Mouse (Mus musculus) lung, postnatal 0 days (tissue): ENCODE data around the gene Itpr1. TPM values are rescaled to one million over a fixed set of nuclear protein-coding genes. Genes with fewer than 3 reads are reported as not detected.

Experiments used
- ATAC-seq: fragments of 200-750 bp; cut with Nextera tagmentation; 2 replicates; pipeline ENCODE4 v1.8.0; 2017; ENCODE audit warnings: moderate library complexity
- DNase-seq: peaks from one replicate; pipeline ENCODE4 v3.0.0-alpha.2; 2016; ENCODE audit warnings: low spot score
- H3K27ac ChIP-seq: fragments of 300-500 bp; sonication (generic); 2 replicates; pipeline ENCODE4 v1.5.1; 2014; ENCODE audit warnings: antibody characterized with exemption, mild to moderate bottlenecking, low read length, mixed read lengths
- H3K27me3 ChIP-seq: fragments of 300-500 bp; sonication (generic); replicated peaks from 2 replicates; pipeline ENCODE4 v1.6.1; 2014; ENCODE audit warnings: low read length, mixed read lengths; ENCODE audit not compliant: insufficient read depth
- H3K36me3 ChIP-seq: fragments of 300-500 bp; sonication (generic); 2 replicates; pipeline ENCODE4 v1.6.1; 2014; ENCODE audit warnings: low read length, mixed read lengths; ENCODE audit not compliant: insufficient read depth
- H3K4me1 ChIP-seq: fragments of 300-500 bp; sonication (generic); 2 replicates; pipeline ENCODE4 v1.6.1; 2014; ENCODE audit warnings: antibody characterized with exemption, low read depth, low read length, mixed read lengths; ENCODE audit not compliant: insufficient read depth
- H3K4me2 ChIP-seq: fragments of 300-500 bp; sonication (generic); replicated peaks from 2 replicates; pipeline ENCODE4 v1.6.1; 2014; ENCODE audit warnings: low read depth, mild to moderate bottlenecking, low read length, moderate library complexity, mixed read lengths
- H3K4me3 ChIP-seq: fragments of 300-500 bp; sonication (generic); 2 replicates; pipeline ENCODE4 v1.5.1; 2014; ENCODE audit warnings: low read depth, low read length
- H3K9ac ChIP-seq: fragments of 300-500 bp; sonication (generic); replicated peaks from 2 replicates; pipeline ENCODE4 v1.6.1; 2014; ENCODE audit warnings: low read depth, mild to moderate bottlenecking
- H3K9me3 ChIP-seq: fragments of 300-500 bp; sonication (generic); 2 replicates; pipeline ENCODE4 v1.6.1; 2016; ENCODE audit warnings: low read length, mixed read lengths
- CTCF ChIP-seq: IDR thresholded peaks from 2 replicates; pipeline ENCODE4 v1.5.1; 2016; ENCODE audit warnings: antibody characterized with exemption, mild to moderate bottlenecking
- EP300 ChIP-seq: IDR thresholded peaks from 2 replicates; pipeline ENCODE4 v1.6.1; 2016; ENCODE audit warnings: antibody characterized with exemption, mild to moderate bottlenecking, control low read depth
- WGBS: fragments of 180-500 bp; shearing (Covaris S2); extraction: QIAGEN DNeasy Blood & Tissue Kit; methylation state at CpG from one replicate; pipeline ENCODE4 v1.1.7; 2014; 5-methylcytosine and 5-hydroxymethylcytosine counted together
- polyA plus RNA-seq: library from polyadenylated mRNA; unstranded; fragments of >200 nt; fragmentation: Nextera tagmentation; extraction: Ambion mirVana; gene quantifications from 2 replicates; pipeline ENCODE4 v1.2.1, GENCODE M21; 2015

Itpr1 gene
- polyA plus RNA-seq, 1 experiment from 2014 or later: 9.2 TPM

DNA sequence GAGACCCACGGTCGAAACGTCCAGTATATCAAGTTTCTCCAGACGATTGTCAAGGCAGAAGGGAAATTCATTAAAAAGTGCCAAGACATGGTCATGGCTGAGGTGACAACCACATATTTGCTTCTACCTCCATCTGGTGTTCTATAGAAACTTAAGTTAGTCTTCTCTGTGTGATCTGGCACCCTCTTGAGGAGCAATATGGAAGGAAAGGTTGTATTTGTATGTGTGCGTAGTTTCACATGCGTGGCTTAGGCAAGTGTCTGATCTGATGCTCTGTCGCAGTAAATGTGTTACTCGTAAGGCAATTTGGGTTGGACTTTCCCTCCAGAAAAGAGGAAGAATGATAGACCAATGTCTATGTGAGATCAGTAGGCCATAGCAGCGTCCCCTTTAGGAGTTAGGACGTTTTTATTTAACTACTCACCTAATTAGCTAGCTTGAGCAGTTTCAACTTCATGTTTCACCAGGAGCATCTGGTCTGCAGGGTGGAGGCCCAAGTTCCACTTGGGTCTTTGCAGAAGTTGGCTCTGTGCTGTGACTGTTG lies 188.6 kb downstream of the Itpr1 start:
- ATAC-seq: no peak
- Histone ChIP-seq H3K9ac (no peak overlapping the region), H3K4me2 (no peak overlapping the region), H3K36me3 (0 out of 2 replicates have a peak, but pooled peaks cover 10% of the 10 kb centered on the region), H3K27ac (no peak overlapping the region), H3K27me3 (no peaks in the 10 kb centered on the region), H3K9me3 (no peaks in the 10 kb centered on the region), H3K4me1 (no peaks in the 10 kb centered on the region), H3K4me3 (no peak overlapping the region)
- peak; percentile 47 for TF ChIP-seq CTCF
- TF ChIP-seq EP300: no peak
- DNase-seq: no peak
- 86% methylated on average over 10 of the region's 10 CpGs for WGBS

DNA sequence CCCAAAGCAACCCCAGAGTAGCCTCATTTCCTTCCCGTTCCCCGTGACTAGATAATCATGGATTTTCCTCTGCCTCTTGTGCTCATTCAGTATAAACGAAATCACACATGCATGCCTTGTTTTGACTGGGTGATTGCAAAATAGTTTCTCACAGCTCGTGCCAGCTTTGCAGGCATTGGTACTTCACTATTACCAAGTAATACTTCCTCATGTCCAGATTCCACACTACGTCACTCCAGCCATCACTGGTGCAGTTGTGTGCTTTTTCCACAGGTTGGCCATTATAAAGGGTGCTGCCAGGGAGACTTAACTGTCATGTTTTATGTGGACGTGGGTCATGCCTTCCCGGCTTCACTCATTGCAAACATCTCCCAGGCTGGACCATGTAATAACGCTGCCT lies 191.8 kb downstream of the Itpr1 start:
- ATAC-seq (no peak), DNase-seq (peak; percentile 25)
- Histone ChIP-seq H3K4me2 (no peak overlapping the region), H3K9me3 (no peaks in the 10 kb centered on the region), H3K27ac (no peak overlapping the region), H3K27me3 (no peaks in the 10 kb centered on the region), H3K4me3 (no peak overlapping the region), H3K4me1 (no peaks in the 10 kb centered on the region), H3K9ac (no peak overlapping the region), H3K36me3 (no peaks in the 10 kb centered on the region)
- TF ChIP-seq EP300: no peak
- TF ChIP-seq CTCF: no peak
- WGBS: 74% methylated on average over 8 of the region's 8 CpGs

DNA sequence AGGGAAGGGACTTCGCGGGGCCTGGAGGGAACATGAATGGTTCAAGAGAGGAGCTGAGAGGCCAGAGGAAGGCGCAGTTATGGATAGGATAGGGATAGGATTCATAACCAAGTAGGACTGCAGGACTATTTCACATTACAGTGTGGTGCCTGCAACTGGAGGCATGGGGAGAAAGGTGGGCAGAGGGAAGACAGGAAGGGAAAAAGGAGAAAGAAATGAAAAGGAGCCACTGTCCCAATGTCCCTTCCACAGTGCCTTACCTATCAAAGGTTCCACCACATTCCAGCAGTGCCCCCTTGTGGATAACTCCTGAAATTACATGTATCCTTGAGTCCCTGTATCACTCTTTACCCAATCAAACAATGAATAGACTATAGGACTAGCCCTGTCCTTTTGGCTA lies 195.2 kb downstream of the Itpr1 start:
- H3K9ac ChIP-seq: no peak overlapping the region
- TF ChIP-seq EP300 (no peak), CTCF (peak; percentile 93)
- no peaks in the 10 kb centered on the region for H3K36me3 ChIP-seq
- H3K27ac ChIP-seq: no peak overlapping the region
- H3K9me3 ChIP-seq: no peaks in the 10 kb centered on the region
- no peak overlapping the region for H3K4me2 ChIP-seq
- ATAC-seq (no peak), DNase-seq (peak; percentile 83)
- H3K4me1 ChIP-seq: no peaks in the 10 kb centered on the region
- H3K27me3 ChIP-seq: no peaks in the 10 kb centered on the region
- WGBS: 87% methylated on average over 3 of the region's 3 CpGs
- H3K4me3 ChIP-seq: no peak overlapping the region

DNA sequence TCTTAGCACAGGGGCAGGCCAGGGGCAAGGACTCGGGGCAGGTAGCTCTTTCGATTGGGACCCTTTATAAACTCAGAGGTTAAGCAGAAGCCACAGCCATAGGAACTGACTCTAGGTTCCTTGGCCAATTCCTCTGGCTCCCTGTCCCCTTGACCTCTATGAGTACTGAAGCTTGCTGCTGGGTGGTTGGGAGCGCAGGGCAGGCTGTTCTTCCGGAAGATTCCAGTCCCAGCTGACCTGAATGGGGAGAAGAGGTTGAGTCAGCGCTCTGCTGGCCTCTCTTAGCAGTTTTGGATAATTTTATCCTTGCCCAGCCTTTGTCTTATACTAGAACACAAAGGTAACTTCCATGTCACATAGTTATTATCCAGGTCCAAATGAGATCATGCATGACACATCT lies 195.8 kb downstream of the Itpr1 start:
- 0 out of 2 replicates have a peak, but pooled peaks cover 2% of the 10 kb centered on the region for H3K36me3 ChIP-seq
- 96% methylated on average over 5 of the region's 5 CpGs for WGBS
- H3K27me3 ChIP-seq: no peaks in the 10 kb centered on the region
- no peaks in the 10 kb centered on the region for H3K9me3 ChIP-seq
- no peak for TF ChIP-seq CTCF
- TF ChIP-seq EP300: no peak
- no peak overlapping the region for H3K27ac ChIP-seq
- H3K4me1 ChIP-seq: no peaks in the 10 kb centered on the region
- no peak overlapping the region for H3K9ac ChIP-seq
- H3K4me3 ChIP-seq: no peak overlapping the region
- ATAC-seq (no peak), DNase-seq (no peak)
- H3K4me2 ChIP-seq: no peak overlapping the region

DNA sequence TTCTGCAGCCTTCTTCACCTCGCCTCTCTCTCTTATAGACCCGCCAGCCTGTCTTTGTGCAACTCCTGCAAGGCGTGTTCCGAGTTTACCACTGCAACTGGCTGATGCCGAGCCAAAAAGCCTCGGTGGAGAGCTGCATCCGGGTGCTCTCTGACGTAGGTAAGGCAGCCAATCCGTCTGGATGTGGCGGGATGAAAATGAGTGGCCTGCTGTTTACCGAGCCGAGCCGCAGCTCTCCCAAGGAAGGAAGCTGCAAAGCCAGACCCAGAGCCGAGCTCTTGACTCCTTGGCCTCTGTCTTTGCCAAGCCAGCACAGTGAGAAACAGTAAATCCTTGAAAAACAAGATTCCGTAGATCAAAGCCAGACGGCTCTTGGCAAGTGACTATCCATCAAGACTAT lies 197.9 kb downstream of the Itpr1 start:
- Histone ChIP-seq H3K4me3 (no peak overlapping the region), H3K27ac (peak overlapping the region; percentile 68), H3K9me3 (no peaks in the 10 kb centered on the region), H3K9ac (no peak overlapping the region), H3K4me2 (no peak overlapping the region), H3K4me1 (no peaks in the 10 kb centered on the region), H3K36me3 (0 out of 2 replicates have a peak, but pooled peaks cover 11% of the 10 kb centered on the region), H3K27me3 (no peaks in the 10 kb centered on the region)
- ATAC-seq (peak; percentile 90), DNase-seq (peak; percentile 89)
- TF ChIP-seq CTCF (no peak), EP300 (no peak)
- 39% methylated on average over 16 of the region's 16 CpGs for WGBS

DNA sequence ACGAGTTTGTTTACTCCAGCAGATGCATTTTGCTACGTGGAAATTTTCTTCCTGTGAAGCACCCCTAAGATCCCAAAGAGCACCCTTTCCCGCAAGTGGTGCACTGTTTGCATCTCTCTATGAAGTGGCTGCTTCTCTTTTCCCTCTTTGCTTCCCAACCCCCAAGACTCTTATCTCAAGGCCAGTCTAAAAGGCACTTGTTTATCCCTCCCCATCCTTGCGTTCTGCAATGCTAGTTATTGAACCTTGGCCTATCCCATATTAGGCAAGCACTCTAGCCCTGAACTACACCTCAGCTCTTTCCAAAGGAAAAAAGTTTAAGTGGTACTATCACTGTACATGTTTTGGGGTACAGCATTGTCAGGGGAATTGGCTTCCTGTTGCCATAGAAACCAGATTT lies 198.3 kb downstream of the Itpr1 start:
- ATAC-seq (peak; percentile 70), DNase-seq (peak; percentile 78)
- Histone ChIP-seq H3K4me1 (no peaks in the 10 kb centered on the region), H3K9ac (no peak overlapping the region), H3K4me2 (no peak overlapping the region), H3K36me3 (0 out of 2 replicates have a peak, but pooled peaks cover 11% of the 10 kb centered on the region), H3K27ac (peak overlapping the region; percentile 68), H3K27me3 (no peaks in the 10 kb centered on the region), H3K4me3 (no peak overlapping the region), H3K9me3 (no peaks in the 10 kb centered on the region)
- no peak for TF ChIP-seq CTCF
- peak; percentile 45 for TF ChIP-seq EP300
- WGBS: 34% methylated on average over 4 of the region's 4 CpGs
